Mouse (Mus musculus) small intestine, adult 2 months (tissue): Measurements from ENCODE around the gene Lfng.

Source experiments
- CTCF ChIP-seq: fragments of 200-500 bp; IDR thresholded peaks from 2 replicates; pipeline ENCODE4 v1.5.1; 2012; ENCODE audit warnings: low read depth, mild to moderate bottlenecking, control low read depth, inconsistent platforms, low read length, moderate library complexity, mixed read lengths; ENCODE audit not compliant: insufficient replicate concordance, insufficient read length; ENCODE audit errors: extremely low read depth
- POLR2A ChIP-seq: fragments of 200-500 bp; IDR thresholded peaks from 2 replicates; pipeline ENCODE4 v1.6.1; 2012; ENCODE audit warnings: low read depth, mild to moderate bottlenecking, control low read depth, inconsistent platforms, low read length, moderate library complexity

DNA sequence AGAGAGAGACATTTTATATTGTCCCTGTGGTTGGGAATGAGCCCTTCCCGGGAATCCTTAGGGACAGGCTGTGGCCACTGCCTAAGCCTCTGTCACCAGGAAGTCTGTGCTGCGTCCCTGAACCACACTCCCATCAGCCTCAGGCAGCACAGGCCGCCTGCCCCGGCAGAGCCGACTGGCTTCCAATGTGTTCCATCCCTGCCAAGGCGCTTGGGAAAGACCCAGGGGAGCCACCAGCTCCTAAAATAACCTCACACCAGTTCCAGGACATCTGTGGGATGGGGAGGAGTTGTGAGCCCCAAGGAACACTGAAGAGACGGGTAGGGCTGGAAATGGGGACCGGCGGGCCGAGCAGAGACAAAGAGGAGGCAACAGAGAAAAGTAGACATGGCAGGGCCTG, 35.4 kb upstream of the Lfng start:
- TF ChIP-seq POLR2A (no peak), CTCF (no peak)
